Mouse (Mus musculus): ENCODE data around the gene Pf4. TPM values are rescaled to one million over a fixed set of nuclear protein-coding genes. Genes with fewer than 3 reads are reported as not detected.
A peak's percentile ranks its signal among the peaks of the same experiment; 100 is the strongest.

The Pf4 gene
- polyA plus RNA-seq, 1 experiment from 2014 or later = 45.6 TPM

DNA sequence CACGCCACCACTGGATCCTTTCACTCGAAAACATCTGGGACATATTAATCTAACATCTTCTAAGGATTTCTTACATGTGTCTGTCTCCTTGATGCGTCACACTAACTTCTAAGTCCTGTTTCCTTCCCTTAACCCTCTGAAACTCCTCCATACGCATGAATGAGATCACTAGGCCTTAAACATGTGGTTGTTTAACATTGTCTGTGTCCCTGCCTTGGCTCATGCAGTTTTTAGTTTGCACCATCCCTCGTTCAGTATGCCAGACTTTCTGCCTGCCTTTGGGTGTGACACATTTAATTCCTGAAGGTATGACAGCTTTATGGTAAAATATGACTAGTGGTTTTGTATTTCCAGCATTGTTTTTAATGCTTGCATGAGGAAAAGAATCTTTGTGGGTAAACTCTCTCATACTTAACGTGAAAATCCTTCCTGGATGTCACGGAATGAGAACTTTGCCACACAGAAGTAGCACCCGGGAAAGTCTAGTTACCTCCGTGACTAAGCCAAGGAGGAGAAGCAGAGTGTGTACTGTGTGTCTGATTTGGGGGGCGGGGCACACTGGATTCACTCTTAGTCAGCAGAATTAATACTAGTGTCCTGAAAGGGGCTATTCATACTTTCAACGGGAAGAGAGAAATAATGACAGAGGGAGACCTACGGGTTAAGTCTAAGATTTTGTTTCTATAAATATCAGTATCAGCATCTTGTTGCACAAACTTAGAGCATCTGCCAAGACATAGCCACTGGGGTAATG, 8.1 kb upstream of the Pf4 start:
- Histone ChIP-seq H3K4me3 (no peak overlapping the region), H3K27ac (no peak overlapping the region), H3K36me3 (no peaks in the 10 kb centered on the region), H3K9ac (no peak overlapping the region), H3K27me3 (peaks cover 8% of the 10 kb centered on the region), H3K4me2 (no peak overlapping the region), H3K9me3 (replicated peaks) (no peaks in the 10 kb centered on the region), H3K4me1 (replicated peaks) (peaks cover 6% of the 10 kb centered on the region)
- ATAC-seq (replicated peaks; ENCODE audit: insufficient number of reproducible peaks, insufficient read depth, low FRiP score, low read depth) = no peak
- 73% methylated on average over 12 of the region's 12 CpGs for WGBS

DNA sequence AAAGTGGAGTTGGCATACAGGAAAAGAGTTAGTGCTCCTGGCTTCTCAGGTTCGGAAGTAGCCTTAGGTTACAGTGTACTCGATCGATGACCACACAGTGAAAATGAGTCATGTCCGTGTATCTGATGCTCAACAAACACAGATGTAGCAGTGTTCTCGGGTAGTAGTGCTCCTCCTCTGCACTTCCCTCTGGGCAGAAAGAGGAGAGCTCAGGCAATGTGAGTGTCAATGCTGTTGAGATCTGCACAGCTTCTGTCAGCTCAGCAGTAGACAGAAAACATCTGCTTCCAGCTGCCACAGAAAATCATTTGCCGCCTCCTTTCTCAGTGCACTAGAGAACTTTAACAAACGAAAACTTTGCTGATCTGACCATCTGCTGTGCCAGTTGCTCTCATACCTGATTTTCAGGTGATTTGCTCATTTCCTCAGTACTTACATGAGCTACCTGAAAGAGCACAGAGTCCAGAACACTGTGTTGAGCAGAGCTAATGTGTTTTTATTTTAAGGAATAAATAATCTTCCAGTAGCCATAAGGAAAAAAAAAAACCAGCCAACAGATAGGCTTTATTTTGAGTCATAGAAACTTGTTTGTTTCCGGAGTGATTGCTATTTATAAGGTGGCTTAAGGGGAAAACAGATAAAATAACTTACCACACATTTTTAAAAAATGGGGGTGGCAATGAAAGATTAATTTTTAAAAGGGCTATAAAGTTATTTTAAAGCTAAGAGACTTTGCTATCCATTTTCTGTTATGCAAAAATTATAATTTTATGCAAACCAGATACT, 6.2 kb upstream of the Pf4 start:
- no peak for ATAC-seq (replicated peaks; ENCODE audit: insufficient number of reproducible peaks, insufficient read depth, low FRiP score, low read depth)
- no peaks in the 10 kb centered on the region for H3K9me3 ChIP-seq (replicated peaks)
- 54% methylated on average over 8 of the region's 8 CpGs for WGBS

DNA sequence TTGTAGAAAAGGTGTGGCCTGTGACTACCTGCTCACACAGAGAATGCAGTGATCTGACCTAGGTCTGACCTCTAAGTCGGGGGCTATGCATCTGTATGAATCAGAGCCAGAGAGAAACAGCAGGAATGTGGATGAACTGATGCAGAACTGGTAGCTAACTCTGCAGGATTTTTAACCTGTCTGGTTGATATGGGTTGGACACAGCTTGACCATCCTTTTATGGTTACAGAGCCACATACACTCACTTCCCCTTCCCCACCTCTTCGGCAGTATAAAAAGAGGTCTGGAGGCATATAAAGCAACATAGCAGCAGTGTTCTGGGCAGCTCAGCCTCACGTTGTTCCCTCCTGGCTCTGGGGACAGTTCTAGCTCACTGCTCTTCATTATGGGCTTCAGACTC, 4.0 kb upstream of the Pf4 start, which contains the start of gene Ppbp:
Gene Ppbp, plus strand, starts transcription at position 301 of the 400 bp plus-strand sequence.
- Histone ChIP-seq H3K4me1 (replicated peaks) (0 out of 2 replicates have a peak, but pooled peaks cover 10% of the 10 kb centered on the region), H3K9ac (no peak within 1 kb of the TSS), H3K9me3 (replicated peaks) (no peaks in the 10 kb centered on the region), H3K36me3 (no peaks in the 10 kb centered on the region), H3K27me3 (no peaks in the 10 kb centered on the region), H3K27ac (no peak within 1 kb of the TSS), H3K4me2 (no peak within 1 kb of the TSS), H3K4me3 (no peak within 1 kb of the TSS)
- 50% methylated on average over 3 of the region's 3 CpGs for WGBS
- no peak for ATAC-seq (replicated peaks; ENCODE audit: insufficient number of reproducible peaks, insufficient read depth, low FRiP score, low read depth)

More for the DNA sequence above, 6.2 kb upstream of the Pf4 start:
- Histone ChIP-seq H3K4me3 (no peak overlapping the region), H3K4me1 (replicated peaks) (no peaks in the 10 kb centered on the region), H3K4me2 (no peak overlapping the region), H3K27me3 (no peaks in the 10 kb centered on the region), H3K36me3 (no peaks in the 10 kb centered on the region), H3K9ac (no peak overlapping the region), H3K27ac (no peak overlapping the region)

DNA sequence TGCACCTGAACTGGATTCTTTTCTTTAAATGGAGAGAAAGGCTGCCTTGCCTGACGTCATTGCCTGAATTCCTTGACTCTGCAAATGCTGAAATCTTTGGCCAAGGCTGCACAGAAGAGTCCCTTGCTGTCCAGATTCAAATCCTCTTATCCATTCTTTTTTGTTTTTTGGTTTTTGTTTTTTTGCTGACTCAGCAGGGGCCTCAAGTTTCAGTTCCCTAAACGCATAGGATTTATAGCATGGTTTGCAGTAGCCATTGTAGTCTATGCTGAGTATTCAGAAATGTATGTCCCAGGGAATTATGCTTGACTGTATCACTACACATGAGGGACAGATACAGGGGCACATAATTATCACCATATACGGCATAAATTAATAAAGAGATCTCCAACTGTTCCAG, 866 bp upstream of the Pf4 start:
- 67% methylated on average over 3 of the region's 3 CpGs for WGBS
- H3K9me3 ChIP-seq (replicated peaks) = no peaks in the 10 kb centered on the region
- ATAC-seq (replicated peaks; ENCODE audit: insufficient number of reproducible peaks, insufficient read depth, low FRiP score, low read depth) = no peak
- 0 out of 2 replicates have a peak, but pooled peaks cover 10% of the 10 kb centered on the region for H3K4me1 ChIP-seq (replicated peaks)
- no peaks in the 10 kb centered on the region for H3K27me3 ChIP-seq
- H3K4me3 ChIP-seq = no peak overlapping the region
- H3K9ac ChIP-seq = no peak overlapping the region
- H3K27ac ChIP-seq = no peak overlapping the region
- H3K36me3 ChIP-seq = no peaks in the 10 kb centered on the region
- no peak overlapping the region for H3K4me2 ChIP-seq

DNA sequence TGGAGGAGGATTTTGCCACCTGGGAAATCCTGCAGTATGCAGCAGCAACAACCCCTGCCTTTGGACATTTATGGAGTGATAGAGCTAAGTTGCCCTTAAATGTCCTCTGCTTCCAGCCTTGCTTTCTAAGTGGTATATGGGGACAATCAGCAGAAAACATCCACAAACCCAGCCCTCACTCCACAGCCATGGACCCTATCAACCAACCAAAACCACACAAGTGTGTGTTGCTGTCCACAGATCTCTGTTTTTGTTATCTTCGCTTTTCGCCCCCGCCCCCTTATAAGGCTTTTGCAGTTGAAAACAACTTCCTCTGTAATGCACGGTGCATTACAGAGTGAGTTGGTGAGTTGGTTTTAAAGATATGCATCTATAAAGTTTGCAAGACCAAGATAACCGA, 3.3 kb downstream of the Pf4 start:
- WGBS = 68% methylated on average over 5 of the region's 5 CpGs
- no peaks in the 10 kb centered on the region for H3K27me3 ChIP-seq
- H3K4me2 ChIP-seq = no peak overlapping the region
- no peak overlapping the region for H3K9ac ChIP-seq
- no peaks in the 10 kb centered on the region for H3K36me3 ChIP-seq
- no peak overlapping the region for H3K27ac ChIP-seq
- no peak overlapping the region for H3K4me3 ChIP-seq
- H3K9me3 ChIP-seq (replicated peaks) = no peaks in the 10 kb centered on the region
- 0 out of 2 replicates have a peak, but pooled peaks cover 10% of the 10 kb centered on the region for H3K4me1 ChIP-seq (replicated peaks)
- no peak for ATAC-seq (replicated peaks; ENCODE audit: insufficient number of reproducible peaks, insufficient read depth, low FRiP score, low read depth)

DNA sequence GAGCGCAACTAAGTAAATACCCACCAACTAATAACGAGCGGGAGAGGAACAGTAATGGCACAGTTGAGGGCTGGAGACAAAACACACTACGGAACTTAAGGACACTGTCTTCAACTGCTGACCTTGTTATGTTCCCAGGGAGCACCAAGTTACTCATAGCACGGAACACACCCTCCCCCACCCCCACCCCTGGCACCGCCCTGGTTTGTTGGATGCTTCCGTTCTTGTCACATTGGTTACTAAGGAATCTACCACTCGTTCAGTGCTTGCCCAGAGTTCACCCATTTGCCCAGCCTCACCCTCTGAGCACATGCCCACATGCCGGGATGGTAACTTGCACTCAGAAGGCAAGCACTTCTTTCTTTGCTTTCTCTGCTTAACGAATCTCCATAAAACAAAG, 5.4 kb downstream of the Pf4 start:
- WGBS = 82% methylated on average over 10 of the region's 10 CpGs
- no peaks in the 10 kb centered on the region for H3K9me3 ChIP-seq (replicated peaks)
- no peaks in the 10 kb centered on the region for H3K27me3 ChIP-seq
- 0 out of 2 replicates have a peak, but pooled peaks cover under 1% of the 10 kb centered on the region for H3K4me1 ChIP-seq (replicated peaks)
- no peak overlapping the region for H3K4me2 ChIP-seq
- no peak overlapping the region for H3K9ac ChIP-seq
- no peak for ATAC-seq (replicated peaks; ENCODE audit: insufficient number of reproducible peaks, insufficient read depth, low FRiP score, low read depth)
- H3K4me3 ChIP-seq = no peak overlapping the region
- H3K27ac ChIP-seq = no peak overlapping the region
- no peaks in the 10 kb centered on the region for H3K36me3 ChIP-seq

DNA sequence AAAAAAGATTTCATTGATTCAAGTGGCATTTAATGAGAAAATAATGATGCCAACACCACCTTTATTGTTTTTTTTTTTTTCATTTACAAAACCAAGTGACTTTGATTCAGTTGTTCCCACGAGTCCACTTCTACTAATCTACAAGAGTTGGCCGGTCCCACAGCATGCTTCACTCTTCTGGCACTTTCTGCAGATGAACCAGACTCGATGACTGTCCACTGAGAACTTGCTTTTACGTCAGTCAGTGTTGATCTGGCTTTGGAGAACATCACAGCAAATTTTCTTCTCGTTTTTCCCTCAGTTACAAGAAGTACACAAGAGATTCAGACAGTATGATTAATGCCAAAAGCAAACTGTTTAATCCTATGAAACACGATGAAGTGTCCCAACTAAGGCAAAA, 6.6 kb downstream of the Pf4 start:
- no peaks in the 10 kb centered on the region for H3K36me3 ChIP-seq
- 73% methylated on average over 6 of the region's 6 CpGs for WGBS
- no peaks in the 10 kb centered on the region for H3K4me1 ChIP-seq (replicated peaks)
- H3K27ac ChIP-seq = no peak overlapping the region
- H3K9ac ChIP-seq = no peak overlapping the region
- no peak overlapping the region for H3K4me2 ChIP-seq
- H3K4me3 ChIP-seq = no peak overlapping the region
- no peak for ATAC-seq (replicated peaks; ENCODE audit: insufficient number of reproducible peaks, insufficient read depth, low FRiP score, low read depth)
- no peaks in the 10 kb centered on the region for H3K27me3 ChIP-seq
- no peaks in the 10 kb centered on the region for H3K9me3 ChIP-seq (replicated peaks)

DNA sequence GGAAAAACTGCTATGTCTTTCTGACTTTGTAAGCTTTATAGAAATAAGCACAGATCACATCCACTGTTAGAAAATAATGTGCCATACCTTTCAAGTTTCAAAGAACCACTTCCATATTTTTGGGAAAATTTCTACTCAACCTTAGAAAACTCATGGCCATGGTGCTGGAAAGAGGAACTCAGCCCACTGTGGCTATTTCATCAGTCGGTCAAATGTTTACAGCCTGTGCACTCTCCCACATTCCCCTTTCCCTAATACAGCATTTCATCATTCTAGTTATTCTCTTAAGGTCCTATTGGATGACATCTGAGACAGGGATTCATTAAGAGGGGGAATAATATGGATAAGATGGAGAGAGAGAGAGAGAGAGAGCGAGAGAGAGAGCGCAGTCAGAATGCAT, 11.5 kb downstream of the Pf4 start:
- no peaks in the 10 kb centered on the region for H3K27me3 ChIP-seq
- no peak overlapping the region for H3K4me2 ChIP-seq
- ATAC-seq (replicated peaks; ENCODE audit: insufficient number of reproducible peaks, insufficient read depth, low FRiP score, low read depth) = no peak
- no peaks in the 10 kb centered on the region for H3K9me3 ChIP-seq (replicated peaks)
- H3K4me1 ChIP-seq (replicated peaks) = peaks cover 4% of the 10 kb centered on the region
- no peaks in the 10 kb centered on the region for H3K36me3 ChIP-seq
- 81% methylated on average over 3 of the region's 3 CpGs for WGBS
- H3K27ac ChIP-seq = no peak overlapping the region
- no peak overlapping the region for H3K4me3 ChIP-seq
- no peak overlapping the region for H3K9ac ChIP-seq

DNA sequence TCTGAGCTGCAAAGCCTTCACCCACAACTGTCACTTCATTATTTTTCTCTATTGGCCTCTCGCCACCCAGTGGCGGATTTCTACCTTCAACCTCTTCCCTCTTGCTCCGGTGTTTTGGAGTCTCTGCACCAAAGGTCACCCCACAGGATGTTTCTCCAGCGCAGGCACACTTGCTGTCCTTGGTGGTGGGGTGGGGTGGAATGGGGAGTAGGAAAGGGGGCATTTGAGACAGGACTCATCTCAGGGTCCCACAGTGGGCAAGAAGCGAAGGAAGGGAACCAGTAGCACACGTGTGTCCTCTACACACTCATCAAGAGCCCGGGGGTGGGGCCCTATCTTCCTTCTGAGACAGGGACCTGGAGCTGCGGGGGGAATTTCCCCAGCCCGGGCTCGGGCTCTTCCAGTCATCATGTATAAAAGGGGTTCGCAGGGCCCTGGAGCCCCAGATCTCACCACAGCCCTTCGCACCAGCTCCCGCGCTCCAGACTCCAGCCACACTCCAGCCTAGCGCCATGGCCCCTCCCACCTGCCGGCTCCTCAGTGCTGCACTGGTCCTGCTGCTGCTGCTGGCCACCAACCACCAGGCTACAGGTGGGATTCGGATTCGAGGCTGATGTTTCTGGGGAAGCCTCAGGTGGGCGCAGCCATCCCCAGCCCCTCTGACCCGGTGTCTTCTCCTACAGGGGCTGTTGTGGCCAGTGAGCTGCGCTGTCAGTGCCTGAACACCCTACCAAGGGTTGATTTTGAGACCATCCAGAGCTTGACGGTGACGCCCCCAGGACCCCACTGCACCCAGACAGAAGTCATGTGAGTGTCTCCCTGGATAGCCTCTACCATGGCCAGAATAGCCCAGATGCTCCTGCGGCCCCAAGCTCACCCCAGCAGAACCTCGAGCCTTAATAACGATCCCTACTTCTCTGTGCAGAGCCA, 13.7 kb downstream of the Pf4 start, which contains the start of gene Cxcl3:
Gene Cxcl3, plus strand, starts transcription at position 445 of the 930 bp plus-strand sequence.
- Histone ChIP-seq H3K27me3 (no peaks in the 10 kb centered on the region), H3K9ac (peak within 1 kb of the TSS; percentile 19; the same call in 1 of the 2 replicates), H3K4me1 (replicated peaks) (peaks cover 4% of the 10 kb centered on the region), H3K27ac (no peak within 1 kb of the TSS), H3K36me3 (no peaks in the 10 kb centered on the region), H3K4me2 (peak within 1 kb of the TSS; percentile 92), H3K4me3 (peak within 1 kb of the TSS; percentile 48), H3K9me3 (replicated peaks) (no peaks in the 10 kb centered on the region)
- WGBS = 14% methylated on average over 26 of the region's 26 CpGs
- ATAC-seq (replicated peaks; ENCODE audit: insufficient number of reproducible peaks, insufficient read depth, low FRiP score, low read depth) = peak; percentile 75

DNA sequence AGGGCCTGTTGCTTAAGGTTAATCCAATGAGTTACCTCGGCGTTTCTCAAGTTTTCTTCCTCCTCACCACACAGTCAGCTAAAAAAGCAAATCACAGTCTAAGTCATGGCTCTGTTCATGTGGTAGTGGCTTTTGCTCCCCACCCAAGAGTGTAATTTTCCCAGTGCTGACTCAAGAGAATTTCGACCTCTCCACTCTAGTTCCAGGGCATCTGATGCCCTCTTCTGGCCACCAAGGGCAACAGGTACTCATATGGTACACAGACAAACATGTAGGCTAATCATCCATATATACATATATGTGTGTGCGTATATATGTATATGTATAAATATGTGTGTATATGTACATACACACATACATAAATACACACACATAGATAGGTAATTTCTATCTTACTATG, 15.9 kb downstream of the Pf4 start:
- H3K9me3 ChIP-seq (replicated peaks) = no peaks in the 10 kb centered on the region
- no peak overlapping the region for H3K9ac ChIP-seq
- H3K36me3 ChIP-seq = no peaks in the 10 kb centered on the region
- peaks cover 4% of the 10 kb centered on the region for H3K4me1 ChIP-seq (replicated peaks)
- H3K4me3 ChIP-seq = no peak overlapping the region
- H3K4me2 ChIP-seq = no peak overlapping the region
- 73% methylated on average over 4 of the region's 4 CpGs for WGBS
- no peak overlapping the region for H3K27ac ChIP-seq
- no peaks in the 10 kb centered on the region for H3K27me3 ChIP-seq
- no peak for ATAC-seq (replicated peaks; ENCODE audit: insufficient number of reproducible peaks, insufficient read depth, low FRiP score, low read depth)

Measured in heart, embryonic 15.5 days (tissue).